Mouse (Mus musculus): ENCODE results near the gene Prmt7.

Gene Prmt7

GRCm38 (mm10) chr8:106292484-106293396 is 82.0 kb downstream of the Prmt7 start:
- DNase-seq = no peak

- peak; percentile 25 for DNase-seq
These were observed 87.5 kb downstream of the Prmt7 start for GRCm38 (mm10) chr8:106298261-106298660.

- no peak for DNase-seq
These were observed 88.1 kb downstream of the Prmt7 start for GRCm38 (mm10) chr8:106298846-106299245.

GRCm38 (mm10) chr8:106299686-106300085 is 89.0 kb downstream of the Prmt7 start:
- DNase-seq = no peak

GRCm38 (mm10) chr8:106300739-106301715 is 90.3 kb downstream of the Prmt7 start:
- no peak for DNase-seq

Data from kidney, adult 18-20 months (tissue).